Mouse (Mus musculus) MN1 (cell line): ENCODE measurements around the gene Map3k1.
A peak's percentile ranks its signal among the peaks of the same experiment; 100 is the strongest.

Experiments used
- DNase-seq: peaks from one replicate; pipeline ENCODE4 v3.0.0-alpha.2; 2016; ENCODE audit warnings: low spot score

Gene Map3k1

GRCm38 (mm10) chr13:111812647-111813046 lies 3.9 kb upstream of the Map3k1 start:
- no peak for DNase-seq

- no peak for DNase-seq
Measured at GRCm38 (mm10) chr13:111810998-111811628, 2.3 kb upstream of the Map3k1 start.

GRCm38 (mm10) chr13:111809466-111810228 lies 854 bp upstream of the Map3k1 start:
- peak; percentile 67 for DNase-seq

- DNase-seq, result no peak
Measured at GRCm38 (mm10) chr13:111808387-111808636, 481 bp downstream of the Map3k1 start.

- DNase-seq, result no peak
Measured at GRCm38 (mm10) chr13:111807596-111808386, 1.0 kb downstream of the Map3k1 start.

GRCm38 (mm10) chr13:111807105-111807595 lies 1.6 kb downstream of the Map3k1 start:
- DNase-seq, result no peak

GRCm38 (mm10) chr13:111805738-111806722 lies 2.8 kb downstream of the Map3k1 start:
- DNase-seq, result no peak

GRCm38 (mm10) chr13:111804951-111805673 lies 3.7 kb downstream of the Map3k1 start:
- no peak for DNase-seq

- no peak for DNase-seq
Measured at GRCm38 (mm10) chr13:111804189-111804588, 4.6 kb downstream of the Map3k1 start.

GRCm38 (mm10) chr13:111803506-111803905 lies 5.3 kb downstream of the Map3k1 start:
- no peak for DNase-seq

- no peak for DNase-seq
Measured at GRCm38 (mm10) chr13:111802900-111803299, 5.9 kb downstream of the Map3k1 start.

- no peak for DNase-seq
Measured at GRCm38 (mm10) chr13:111802271-111802665, 6.5 kb downstream of the Map3k1 start.

GRCm38 (mm10) chr13:111801662-111802270 lies 7.0 kb downstream of the Map3k1 start:
- DNase-seq, result no peak

GRCm38 (mm10) chr13:111800866-111801265 lies 7.9 kb downstream of the Map3k1 start:
- DNase-seq, result no peak

GRCm38 (mm10) chr13:111798044-111798443 lies 10.7 kb downstream of the Map3k1 start:
- no peak for DNase-seq

- DNase-seq, result peak; percentile 53
Measured at GRCm38 (mm10) chr13:111797021-111797420, 11.8 kb downstream of the Map3k1 start.

- peak; percentile 49 for DNase-seq
Measured at GRCm38 (mm10) chr13:111796191-111796920, 12.4 kb downstream of the Map3k1 start.

- DNase-seq, result no peak
Measured at GRCm38 (mm10) chr13:111792975-111793287, 15.9 kb downstream of the Map3k1 start.

GRCm38 (mm10) chr13:111792130-111792974 lies 16.4 kb downstream of the Map3k1 start:
- DNase-seq, result peak; percentile 32
